Mouse (Mus musculus): Measurements from ENCODE around the gene Nup93.

Gene Nup93

DNA sequence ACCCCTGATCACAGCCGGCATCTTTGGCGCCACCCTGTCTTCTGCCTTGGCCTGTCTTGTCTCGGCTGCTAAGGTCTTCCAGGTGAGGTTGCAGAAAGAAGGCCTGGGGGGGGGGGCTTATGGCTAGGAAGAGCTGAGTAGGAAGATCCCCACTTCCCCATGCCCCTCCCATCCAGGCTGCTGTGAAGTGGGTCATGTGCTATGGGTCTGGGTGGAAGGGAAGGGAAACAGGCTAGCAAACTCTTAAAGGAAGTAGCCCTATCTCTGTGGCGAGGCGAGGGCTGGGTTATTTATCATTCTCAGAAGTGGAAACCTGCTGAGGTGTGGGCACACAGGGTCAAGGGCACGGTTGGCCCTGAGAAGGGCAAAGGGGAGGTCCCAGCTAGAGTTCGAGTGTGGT lies 126.4 kb downstream of the Nup93 start:
- no peaks in the 10 kb centered on the region for H3K36me3 ChIP-seq (ENCODE audit: control insufficient read depth, insufficient read depth, low read length, poor library complexity, severe bottlenecking)
- no peak for DNase-seq (ENCODE audit: low read depth, low spot score)
- H3K27me3 ChIP-seq (ENCODE audit: control insufficient read depth, insufficient read depth, low read length, poor library complexity, severe bottlenecking) = no peaks in the 10 kb centered on the region

GRCm38 (mm10) chr8:94342691-94343090 lies 128.3 kb downstream of the Nup93 start:
- Histone ChIP-seq H3K36me3 (ENCODE audit: control insufficient read depth, insufficient read depth, low read length, poor library complexity, severe bottlenecking) (no peaks in the 10 kb centered on the region), H3K27me3 (ENCODE audit: control insufficient read depth, insufficient read depth, low read length, poor library complexity, severe bottlenecking) (no peaks in the 10 kb centered on the region)
- no peak for DNase-seq (ENCODE audit: low read depth, low spot score)

DNA sequence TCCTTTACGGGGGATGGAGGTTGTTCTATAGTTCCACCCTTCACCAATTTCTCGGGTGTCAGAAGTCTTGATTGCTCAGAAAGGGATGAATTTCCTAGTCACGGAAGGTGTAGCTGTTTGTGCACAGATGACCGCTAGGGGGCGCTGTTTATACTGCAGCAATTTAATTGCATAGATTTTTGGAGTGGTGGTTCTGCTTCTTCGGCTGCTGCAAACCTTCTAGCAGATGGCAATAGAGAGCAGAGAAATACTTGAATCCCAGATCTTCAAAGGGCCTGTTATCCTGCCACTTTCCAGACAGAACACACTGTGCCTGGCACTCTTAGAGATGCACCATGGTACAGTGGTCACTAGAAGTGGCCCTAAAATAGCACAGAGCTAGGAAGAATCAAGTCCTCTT lies 128.9 kb downstream of the Nup93 start:
- Histone ChIP-seq H3K27me3 (ENCODE audit: control insufficient read depth, insufficient read depth, low read length, poor library complexity, severe bottlenecking) (no peaks in the 10 kb centered on the region), H3K36me3 (ENCODE audit: control insufficient read depth, insufficient read depth, low read length, poor library complexity, severe bottlenecking) (no peaks in the 10 kb centered on the region)
- peak; percentile 90 for DNase-seq (ENCODE audit: low read depth, low spot score)

DNA sequence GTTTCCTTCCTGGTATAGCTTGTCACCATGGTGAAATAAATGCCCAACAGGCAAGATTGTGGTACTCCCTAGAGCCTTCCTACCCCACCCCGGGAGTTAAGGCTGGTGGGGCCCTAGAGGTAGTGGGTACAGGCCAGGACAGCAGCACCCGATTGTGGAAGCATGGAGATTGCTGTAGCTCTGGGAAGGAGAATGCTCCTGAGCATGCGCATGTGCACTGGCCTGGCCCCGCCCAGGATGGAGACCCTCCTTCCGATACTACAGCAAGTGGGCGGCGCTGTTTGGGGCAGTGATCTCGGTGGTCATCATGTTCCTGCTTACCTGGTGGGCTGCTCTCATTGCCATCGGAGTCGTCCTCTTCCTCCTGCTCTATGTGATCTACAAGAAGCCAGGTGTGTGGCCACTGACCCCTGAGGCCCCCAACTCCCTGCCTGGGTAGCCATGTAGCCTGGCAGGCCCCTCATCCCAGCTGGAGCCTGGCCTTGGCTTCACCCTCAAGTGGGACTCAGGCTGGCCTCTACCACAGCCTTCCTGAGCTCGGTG lies 129.5 kb downstream of the Nup93 start:
- no peaks in the 10 kb centered on the region for H3K36me3 ChIP-seq (ENCODE audit: control insufficient read depth, insufficient read depth, low read length, poor library complexity, severe bottlenecking)
- DNase-seq (ENCODE audit: low read depth, low spot score) = no peak
- H3K27me3 ChIP-seq (ENCODE audit: control insufficient read depth, insufficient read depth, low read length, poor library complexity, severe bottlenecking) = no peaks in the 10 kb centered on the region

DNA sequence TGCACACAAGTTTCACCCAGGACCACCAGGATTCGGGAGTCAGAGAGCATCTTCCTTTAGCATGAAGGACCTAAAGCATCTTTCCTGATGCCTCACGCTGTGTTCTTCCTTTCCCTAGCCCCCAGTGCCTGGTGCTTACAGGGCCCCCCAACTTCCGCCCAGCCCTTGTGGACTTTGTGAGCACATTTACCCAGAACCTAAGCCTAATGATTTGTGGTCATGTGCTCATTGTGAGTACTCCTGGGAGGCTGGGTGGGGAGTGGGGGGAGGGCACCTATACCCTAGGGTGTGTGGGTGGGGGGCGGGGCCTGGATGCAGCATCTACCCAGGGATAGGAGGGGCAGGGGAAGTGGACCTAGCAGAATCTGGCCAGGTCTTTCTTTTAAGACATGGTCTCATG lies 131.3 kb downstream of the Nup93 start:
- peak; percentile 45 for DNase-seq (ENCODE audit: low read depth, low spot score)
- no peaks in the 10 kb centered on the region for H3K27me3 ChIP-seq (ENCODE audit: control insufficient read depth, insufficient read depth, low read length, poor library complexity, severe bottlenecking)
- H3K36me3 ChIP-seq (ENCODE audit: control insufficient read depth, insufficient read depth, low read length, poor library complexity, severe bottlenecking) = no peaks in the 10 kb centered on the region

GRCm38 (mm10) chr8:94346264-94346663 lies 131.9 kb downstream of the Nup93 start:
- peak; percentile 57 for DNase-seq (ENCODE audit: low read depth, low spot score)

GRCm38 (mm10) chr8:94348425-94348824 lies 134.1 kb downstream of the Nup93 start:
- no peaks in the 10 kb centered on the region for H3K36me3 ChIP-seq (ENCODE audit: control insufficient read depth, insufficient read depth, low read length, poor library complexity, severe bottlenecking)
- DNase-seq (ENCODE audit: low read depth, low spot score) = no peak
- no peaks in the 10 kb centered on the region for H3K27me3 ChIP-seq (ENCODE audit: control insufficient read depth, insufficient read depth, low read length, poor library complexity, severe bottlenecking)

More at GRCm38 (mm10) chr8:94346264-94346663, 131.9 kb downstream of the Nup93 start:
- Histone ChIP-seq H3K36me3 (ENCODE audit: control insufficient read depth, insufficient read depth, low read length, poor library complexity, severe bottlenecking) (no peaks in the 10 kb centered on the region), H3K27me3 (ENCODE audit: control insufficient read depth, insufficient read depth, low read length, poor library complexity, severe bottlenecking) (no peaks in the 10 kb centered on the region)

DNA sequence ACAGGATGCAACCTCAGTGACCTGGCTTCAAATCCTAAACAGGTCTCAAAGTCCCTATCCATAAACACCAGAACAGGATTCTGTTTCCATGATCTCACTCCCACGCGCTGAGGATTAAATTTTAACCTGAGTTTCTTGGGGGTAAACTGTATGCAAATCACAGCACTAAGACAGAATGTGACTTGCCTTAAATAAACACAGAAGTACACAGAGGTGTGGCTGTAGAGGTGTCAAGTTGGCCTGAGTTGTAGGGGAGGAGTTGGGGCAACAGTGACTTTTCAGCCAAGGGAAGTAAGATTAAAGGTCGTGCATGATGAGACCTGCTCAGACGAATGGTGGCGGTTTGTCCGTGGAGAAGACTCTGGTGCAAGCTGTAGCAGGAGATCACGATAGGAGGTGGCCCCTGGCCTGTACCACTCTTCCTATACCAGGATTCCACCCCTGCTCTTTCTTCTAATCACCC lies 139.7 kb downstream of the Nup93 start:
- H3K27me3 ChIP-seq (ENCODE audit: control insufficient read depth, insufficient read depth, low read length, poor library complexity, severe bottlenecking) = no peaks in the 10 kb centered on the region
- H3K36me3 ChIP-seq (ENCODE audit: control insufficient read depth, insufficient read depth, low read length, poor library complexity, severe bottlenecking) = no peaks in the 10 kb centered on the region
- DNase-seq (ENCODE audit: low read depth, low spot score) = peak; percentile 75

DNA sequence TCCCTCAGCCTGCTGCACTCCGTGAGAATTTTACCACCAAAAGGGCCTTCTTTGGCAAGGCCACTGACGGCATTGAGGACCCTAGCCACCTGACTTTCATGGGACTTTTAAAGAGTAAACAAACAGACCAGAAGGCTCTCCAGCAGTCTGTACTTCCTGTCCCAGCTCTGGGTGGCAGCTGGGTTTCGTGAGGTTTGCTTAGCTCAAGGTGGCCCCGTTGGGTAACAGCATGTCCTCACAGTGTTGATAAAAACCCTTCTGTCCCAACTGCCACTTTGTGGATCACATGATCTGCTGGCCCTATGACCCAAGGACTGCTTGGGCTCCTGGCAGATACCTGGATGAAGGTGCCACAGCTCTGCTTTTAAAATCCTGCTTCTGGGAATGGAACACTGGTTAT lies 140.2 kb downstream of the Nup93 start:
- DNase-seq (ENCODE audit: low read depth, low spot score) = peak; percentile 78
- H3K27me3 ChIP-seq (ENCODE audit: control insufficient read depth, insufficient read depth, low read length, poor library complexity, severe bottlenecking) = no peaks in the 10 kb centered on the region
- no peaks in the 10 kb centered on the region for H3K36me3 ChIP-seq (ENCODE audit: control insufficient read depth, insufficient read depth, low read length, poor library complexity, severe bottlenecking)

- no peak for DNase-seq (ENCODE audit: low read depth, low spot score)
- no peaks in the 10 kb centered on the region for H3K36me3 ChIP-seq (ENCODE audit: control insufficient read depth, insufficient read depth, low read length, poor library complexity, severe bottlenecking)
- no peaks in the 10 kb centered on the region for H3K27me3 ChIP-seq (ENCODE audit: control insufficient read depth, insufficient read depth, low read length, poor library complexity, severe bottlenecking)
Observed at GRCm38 (mm10) chr8:94357220-94357619, 142.9 kb downstream of the Nup93 start.

DNA sequence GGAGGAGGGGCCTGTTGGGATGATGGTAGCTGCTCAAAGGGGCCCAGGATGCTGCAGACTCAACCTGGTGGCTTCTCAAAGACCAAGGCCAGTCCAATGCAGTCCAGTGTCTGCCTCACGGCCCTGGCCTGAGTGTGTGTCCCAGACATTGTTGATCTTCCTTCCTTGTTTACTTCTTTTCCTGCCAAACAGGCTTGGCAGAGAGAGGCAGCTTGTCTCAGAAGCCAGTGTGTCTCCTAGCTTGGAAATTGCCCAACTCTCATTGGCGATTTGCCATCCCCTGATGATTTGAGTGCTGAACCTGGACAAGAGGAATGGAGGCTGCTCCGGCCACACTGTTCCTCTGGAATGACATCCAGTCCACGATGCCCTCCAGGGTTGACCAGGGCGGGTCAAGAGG lies 144.2 kb downstream of the Nup93 start:
- no peak for DNase-seq (ENCODE audit: low read depth, low spot score)
- Histone ChIP-seq H3K27me3 (ENCODE audit: control insufficient read depth, insufficient read depth, low read length, poor library complexity, severe bottlenecking) (no peaks in the 10 kb centered on the region), H3K36me3 (ENCODE audit: control insufficient read depth, insufficient read depth, low read length, poor library complexity, severe bottlenecking) (no peaks in the 10 kb centered on the region)

DNA sequence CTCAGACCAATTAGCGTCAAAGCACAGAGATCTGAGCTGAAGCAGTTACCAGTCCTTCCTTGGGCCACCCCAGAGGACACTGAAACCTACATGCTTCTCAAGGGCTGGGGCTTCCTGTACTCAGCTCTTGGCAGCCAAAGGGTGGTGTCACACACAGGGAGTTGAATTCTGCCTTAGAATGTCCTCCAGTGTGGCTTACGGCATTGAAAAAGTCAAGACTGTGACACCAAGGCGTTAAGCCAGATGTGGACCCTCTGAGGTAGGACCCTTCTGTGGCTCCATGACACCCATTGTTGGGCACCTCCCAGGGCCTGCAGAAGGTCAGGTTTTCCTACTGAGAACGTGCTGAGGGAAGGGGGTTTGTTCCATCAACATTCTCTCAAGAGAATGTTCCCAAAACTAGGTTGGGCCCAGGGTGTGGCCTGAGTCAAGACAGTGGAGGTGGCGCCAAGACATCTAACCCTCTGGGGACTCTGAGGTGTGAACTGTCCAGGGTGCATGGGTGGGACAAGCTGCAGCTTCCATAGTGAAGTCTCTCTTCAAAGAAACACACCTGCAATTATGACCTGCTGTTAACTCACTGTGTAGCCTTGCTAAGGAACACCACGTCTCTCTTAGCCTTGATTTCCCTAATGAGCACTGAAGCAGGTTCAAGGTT lies 147.5 kb downstream of the Nup93 start:
- H3K36me3 ChIP-seq (ENCODE audit: control insufficient read depth, insufficient read depth, low read length, poor library complexity, severe bottlenecking) = no peaks in the 10 kb centered on the region; the same call in 1 of the 2 replicates
- DNase-seq (ENCODE audit: low read depth, low spot score) = no peak

GRCm38 (mm10) chr8:94362607-94363239 lies 148.4 kb downstream of the Nup93 start:
- H3K36me3 ChIP-seq (ENCODE audit: control insufficient read depth, insufficient read depth, low read length, poor library complexity, severe bottlenecking) = no peaks in the 10 kb centered on the region; the same call in 1 of the 2 replicates
- no peak for DNase-seq (ENCODE audit: low read depth, low spot score)
- no peaks in the 10 kb centered on the region for H3K27me3 ChIP-seq (ENCODE audit: control insufficient read depth, insufficient read depth, low read length, poor library complexity, severe bottlenecking)

More for the DNA sequence above, 147.5 kb downstream of the Nup93 start:
- no peaks in the 10 kb centered on the region for H3K27me3 ChIP-seq (ENCODE audit: control insufficient read depth, insufficient read depth, low read length, poor library complexity, severe bottlenecking)

- H3K27me3 ChIP-seq (ENCODE audit: control insufficient read depth, insufficient read depth, low read length, poor library complexity, severe bottlenecking) = no peaks in the 10 kb centered on the region
- H3K36me3 ChIP-seq (ENCODE audit: control insufficient read depth, insufficient read depth, low read length, poor library complexity, severe bottlenecking) = no peaks in the 10 kb centered on the region; the same call in 1 of the 2 replicates
- DNase-seq (ENCODE audit: low read depth, low spot score) = peak; percentile 93
Observed at GRCm38 (mm10) chr8:94363288-94363688, 148.9 kb downstream of the Nup93 start.

- no peak for DNase-seq (ENCODE audit: low read depth, low spot score)
- Histone ChIP-seq H3K27me3 (ENCODE audit: control insufficient read depth, insufficient read depth, low read length, poor library complexity, severe bottlenecking) (no peaks in the 10 kb centered on the region), H3K36me3 (ENCODE audit: control insufficient read depth, insufficient read depth, low read length, poor library complexity, severe bottlenecking) (no peaks in the 10 kb centered on the region; the same call in 1 of the 2 replicates)
Observed at GRCm38 (mm10) chr8:94363906-94364305, 149.5 kb downstream of the Nup93 start.
